Mouse (Mus musculus): ENCODE measurements at regions not wholly inside any gene's neighbourhood (a gene's known extent, or its start where the extent isn't known, plus 50 kb on each side); places are given as distances from the start of the nearest gene placed in this dataset.

GRCm38 (mm10) chr16:5798188-5798587, 87.0 kb upstream of the Rbfox1 start:
- no peak for TF ChIP-seq CTCF (IDR thresholded peaks at IDR 0.05; ENCODE audit: borderline replicate concordance, control insufficient read depth, extremely low read depth, insufficient read depth, low read length, poor library complexity)
- TF ChIP-seq POLR2A (IDR thresholded peaks at IDR 0.05; ENCODE audit: control insufficient read depth, extremely low read depth, insufficient read depth, low read length, poor library complexity), result no peak
